Mouse (Mus musculus) heart, embryonic 15.5 days (tissue): ENCODE data around the gene Rnf150. TPM values are rescaled to one million over a fixed set of nuclear protein-coding genes. Genes with fewer than 3 reads are reported as not detected.
A peak's percentile ranks its signal among the peaks of the same experiment; 100 is the strongest.

Source experiments
- ATAC-seq: fragments of 200-750 bp; cut with Nextera tagmentation; replicated peaks from 2 replicates; pipeline ENCODE4 v1.8.0; 2017; ENCODE audit warnings: low read depth, moderate TSS enrichment; ENCODE audit not compliant: insufficient number of reproducible peaks, insufficient read depth, low FRiP score
- H3K27ac ChIP-seq: fragments of 300-500 bp; sonication (generic); 2 replicates; pipeline ENCODE4 v1.5.1; 2015; ENCODE audit warnings: mild to moderate bottlenecking, inconsistent platforms
- H3K27me3 ChIP-seq: fragments of 300-500 bp; sonication (generic); 2 replicates; pipeline ENCODE4 v1.6.1; 2015; ENCODE audit warnings: inconsistent platforms
- H3K36me3 ChIP-seq: fragments of 300-500 bp; sonication (generic); 2 replicates; pipeline ENCODE4 v1.6.1; 2015; ENCODE audit warnings: mild to moderate bottlenecking, inconsistent platforms
- H3K4me1 ChIP-seq: fragments of 300-500 bp; sonication (generic); replicated peaks from 2 replicates; pipeline ENCODE4 v1.6.1; 2015; ENCODE audit warnings: inconsistent platforms
- H3K4me2 ChIP-seq: fragments of 300-500 bp; sonication (generic); 2 replicates; pipeline ENCODE4 v1.6.1; 2015; ENCODE audit warnings: inconsistent platforms, mild to moderate bottlenecking, moderate library complexity
- H3K4me3 ChIP-seq: fragments of 300-500 bp; sonication (generic); 2 replicates; pipeline ENCODE4 v1.5.1; 2015; ENCODE audit warnings: mild to moderate bottlenecking, inconsistent platforms
- H3K9ac ChIP-seq: fragments of 300-500 bp; sonication (generic); 2 replicates; pipeline ENCODE4 v1.6.1; 2015; ENCODE audit warnings: mild to moderate bottlenecking, inconsistent platforms
- H3K9me3 ChIP-seq: fragments of 300-500 bp; sonication (generic); replicated peaks from 2 replicates; pipeline ENCODE4 v1.6.1; 2016; ENCODE audit warnings: inconsistent platforms
- WGBS: fragments of 180-500 bp; shearing (Covaris S2); methylation state at CpG from one replicate; pipeline ENCODE4 v1.1.7; 2015; ENCODE audit warnings: mixed read lengths; 5-methylcytosine and 5-hydroxymethylcytosine counted together
- polyA plus RNA-seq: library from polyadenylated mRNA; unstranded; fragments of >200 nt; fragmentation: Nextera tagmentation; extraction: Ambion mirVana; gene quantifications from 2 replicates; pipeline ENCODE4 v1.2.1, GENCODE M21; 2015

The Rnf150 gene
- polyA plus RNA-seq, 1 experiment from 2014 or later = 0.74 TPM

DNA sequence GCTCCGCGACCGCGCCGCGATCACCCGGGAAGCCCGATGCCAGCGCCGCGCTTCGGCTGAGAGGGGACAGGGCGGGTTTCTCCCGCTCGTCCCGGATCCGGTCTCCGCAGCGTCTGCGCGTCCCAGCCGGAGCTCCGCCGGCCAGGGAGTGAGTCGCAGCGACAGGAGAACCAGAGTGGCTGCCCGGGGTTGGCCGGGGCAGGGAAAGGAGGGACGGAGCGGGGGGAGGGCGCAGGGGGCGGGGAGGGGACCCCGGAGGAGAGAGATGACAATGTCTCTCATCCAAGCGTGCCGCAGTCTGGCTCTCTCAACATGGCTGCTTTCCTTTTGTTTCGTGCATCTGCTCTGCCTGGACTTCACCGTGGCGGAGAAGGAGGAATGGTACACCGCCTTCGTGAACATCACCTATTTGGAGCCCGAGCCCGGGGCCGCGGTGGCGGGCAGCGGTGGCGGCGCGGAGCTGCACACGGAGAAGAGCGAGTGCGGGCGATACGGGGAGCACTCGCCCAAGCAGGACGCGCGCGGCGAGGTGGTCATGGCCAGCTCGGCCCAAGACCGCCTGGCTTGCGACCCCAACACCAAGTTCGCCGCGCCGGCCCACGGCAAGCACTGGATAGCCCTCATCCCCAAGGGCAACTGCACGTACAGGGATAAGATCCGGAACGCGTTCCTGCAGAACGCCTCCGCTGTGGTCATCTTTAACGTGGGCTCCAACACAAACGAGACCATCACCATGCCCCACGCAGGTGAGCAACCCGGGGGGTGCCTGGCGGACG lies 777 bp downstream of the Rnf150 start:
- H3K9ac ChIP-seq = peak overlapping the region; percentile 77
- peak overlapping the region; percentile 73 for H3K4me3 ChIP-seq
- no peaks in the 10 kb centered on the region for H3K36me3 ChIP-seq
- no peaks in the 10 kb centered on the region for H3K9me3 ChIP-seq
- no peaks in the 10 kb centered on the region for H3K27me3 ChIP-seq
- peak overlapping the region; percentile 93 for H3K4me2 ChIP-seq
- peaks cover 13% of the 10 kb centered on the region for H3K4me1 ChIP-seq
- ATAC-seq = peak; percentile 69
- peak overlapping the region; percentile 78 for H3K27ac ChIP-seq
- under 1% methylated on average over 78 of the region's 80 CpGs for WGBS

DNA sequence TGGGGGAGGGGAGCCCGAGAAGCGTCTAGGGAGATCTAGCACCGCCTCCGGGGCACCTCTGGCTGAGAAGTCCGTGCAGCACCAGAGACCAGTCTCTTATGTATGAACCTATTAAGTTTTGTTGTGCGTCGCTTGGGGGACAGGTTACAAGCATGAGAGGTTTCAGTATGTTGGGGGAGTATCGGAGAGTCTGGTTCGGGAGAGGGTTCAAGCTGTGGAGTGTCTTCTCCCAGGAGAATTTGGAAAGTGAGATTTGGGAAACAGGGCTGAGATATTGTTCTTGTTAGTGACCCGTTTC lies 1.3 kb downstream of the Rnf150 start:
- Histone ChIP-seq H3K27ac (peak overlapping the region; percentile 78), H3K9ac (peak overlapping the region; percentile 77), H3K9me3 (no peaks in the 10 kb centered on the region), H3K36me3 (no peaks in the 10 kb centered on the region), H3K4me2 (peak overlapping the region; percentile 93), H3K4me3 (peak overlapping the region; percentile 73), H3K27me3 (no peaks in the 10 kb centered on the region), H3K4me1 (peaks cover 13% of the 10 kb centered on the region)
- 4% methylated on average over 10 of the region's 10 CpGs for WGBS
- peak; percentile 45 for ATAC-seq

DNA sequence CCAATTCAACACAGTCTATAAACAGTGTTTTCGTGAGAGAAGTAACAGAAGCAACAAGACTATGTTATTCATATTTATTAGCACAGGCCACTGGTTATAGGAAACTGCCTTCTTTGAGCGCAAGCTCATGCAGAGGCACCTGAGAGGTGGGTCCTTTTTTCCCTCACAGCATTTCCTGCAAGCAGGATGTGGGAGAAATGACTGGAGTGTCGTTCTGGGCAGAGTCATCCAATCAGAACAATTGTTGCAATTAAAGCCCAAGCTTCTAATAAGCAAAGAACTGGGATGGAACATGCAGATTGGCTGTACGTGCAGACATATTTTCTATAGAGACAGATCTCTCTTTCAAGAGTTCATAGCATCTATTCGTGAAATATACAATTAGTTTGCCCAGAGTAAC lies 2.1 kb downstream of the Rnf150 start:
- Histone ChIP-seq H3K27ac (no peak overlapping the region), H3K9ac (no peak overlapping the region), H3K4me2 (peak overlapping the region; percentile 93), H3K4me1 (peaks cover 13% of the 10 kb centered on the region), H3K36me3 (no peaks in the 10 kb centered on the region), H3K9me3 (no peaks in the 10 kb centered on the region), H3K27me3 (no peaks in the 10 kb centered on the region), H3K4me3 (peak overlapping the region; percentile 73)
- WGBS = 52% methylated on average over 5 of the region's 5 CpGs
- ATAC-seq = no peak

DNA sequence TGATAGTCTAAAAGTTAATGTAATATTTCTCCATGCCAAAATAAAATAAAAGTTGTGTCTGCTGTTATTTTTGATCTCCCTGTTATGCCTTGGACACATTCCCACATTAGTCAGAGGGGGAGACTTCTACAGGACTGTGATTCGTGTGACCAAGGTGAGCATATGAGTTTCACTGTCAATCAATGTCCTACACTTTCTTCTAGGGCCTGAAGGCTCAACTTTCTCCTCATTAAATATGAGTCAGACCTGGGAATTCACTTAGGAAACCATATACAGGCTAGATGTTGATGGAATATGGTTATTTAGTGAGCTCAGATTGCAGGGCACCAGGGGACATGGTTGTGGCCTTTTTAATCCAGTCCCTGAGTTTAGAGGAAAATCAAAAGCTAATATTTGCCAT lies 3.1 kb downstream of the Rnf150 start:
- Histone ChIP-seq H3K4me3 (no peak overlapping the region), H3K9ac (no peak overlapping the region), H3K9me3 (no peaks in the 10 kb centered on the region), H3K27ac (no peak overlapping the region), H3K4me1 (peaks cover 17% of the 10 kb centered on the region), H3K27me3 (no peaks in the 10 kb centered on the region), H3K4me2 (no peak overlapping the region), H3K36me3 (no peaks in the 10 kb centered on the region)
- ATAC-seq = no peak
- 55% methylated on average over 1 of the region's 1 CpGs for WGBS

DNA sequence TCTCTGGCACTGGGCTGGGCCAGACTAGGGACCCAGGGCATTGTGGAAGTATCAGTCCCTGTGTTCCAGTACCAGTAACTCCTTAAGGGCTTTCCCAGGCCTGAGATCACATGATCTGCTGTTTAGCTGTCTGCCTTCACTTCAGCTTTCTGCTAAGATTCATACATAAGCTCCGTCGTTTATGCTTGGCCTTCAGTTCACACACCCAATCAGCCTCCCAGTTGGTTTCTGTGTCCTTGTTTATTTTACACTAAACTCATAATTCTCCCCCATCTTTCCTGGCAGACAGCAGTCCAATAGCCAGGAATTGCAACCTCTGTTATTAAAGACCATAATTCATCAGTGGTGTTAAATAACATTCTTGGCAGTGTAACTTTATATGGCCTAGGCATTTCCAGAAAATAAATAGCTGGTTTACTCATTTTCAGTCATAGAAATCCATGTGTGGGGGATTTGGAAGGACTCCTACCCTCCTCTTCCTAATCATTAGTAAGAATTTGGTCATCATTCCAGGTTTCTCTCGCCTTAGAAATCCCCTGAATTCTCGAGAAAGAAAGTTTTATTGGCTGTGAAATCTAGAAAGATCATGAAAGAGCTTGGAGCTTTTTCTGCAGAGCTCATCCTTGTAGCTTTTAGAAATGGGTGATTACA lies 7.8 kb downstream of the Rnf150 start:
- H3K4me3 ChIP-seq = no peak overlapping the region
- H3K9me3 ChIP-seq = no peaks in the 10 kb centered on the region
- H3K27ac ChIP-seq = no peak overlapping the region
- peaks cover 14% of the 10 kb centered on the region; the same call in 1 of the 2 replicates for H3K4me1 ChIP-seq
- 60% methylated on average over 4 of the region's 4 CpGs for WGBS
- no peaks in the 10 kb centered on the region for H3K36me3 ChIP-seq
- H3K27me3 ChIP-seq = no peaks in the 10 kb centered on the region
- ATAC-seq = no peak
- H3K4me2 ChIP-seq = no peak overlapping the region
- no peak overlapping the region for H3K9ac ChIP-seq

DNA sequence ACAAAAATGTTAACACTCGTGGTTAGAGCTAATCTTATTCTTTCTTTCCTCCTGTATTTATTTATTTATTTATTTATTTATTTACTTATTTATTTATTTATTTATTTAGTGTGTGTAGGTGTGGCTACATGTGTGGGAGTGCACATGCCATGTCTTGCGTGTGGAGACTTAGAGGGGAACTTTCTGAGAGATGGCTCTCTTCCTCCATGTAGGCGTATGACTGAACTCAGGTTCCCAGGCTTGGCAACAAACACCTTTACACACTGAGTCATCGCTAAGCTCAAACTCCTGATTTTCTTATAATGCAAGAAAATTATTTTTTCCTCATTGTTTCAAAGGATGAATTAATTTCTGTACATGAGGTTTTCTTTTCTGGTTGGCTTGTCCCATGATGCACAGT lies 8.8 kb downstream of the Rnf150 start:
- no peak overlapping the region for H3K9ac ChIP-seq

DNA sequence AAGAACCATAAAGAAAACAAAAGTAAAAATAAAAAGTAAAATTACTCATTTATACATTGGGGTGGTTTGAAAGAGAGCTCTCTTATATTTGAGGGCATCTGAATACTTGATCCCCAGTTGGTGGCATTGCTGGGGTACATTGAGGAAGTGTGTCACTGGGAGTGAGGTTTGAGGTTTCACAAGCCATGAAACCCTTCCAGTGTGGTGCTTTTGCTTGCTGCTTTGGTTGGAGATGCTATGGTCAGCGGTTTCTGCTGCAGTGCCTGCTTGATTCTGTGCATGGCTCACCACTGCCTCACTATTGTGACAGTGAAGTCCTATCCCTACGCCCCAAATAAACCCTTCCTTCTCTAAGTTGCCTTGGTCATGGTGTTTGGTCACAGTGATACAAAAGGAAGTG lies 10.9 kb downstream of the Rnf150 start:
- H3K9me3 ChIP-seq = no peaks in the 10 kb centered on the region
- no peaks in the 10 kb centered on the region for H3K36me3 ChIP-seq
- WGBS = 80% methylated on average over 2 of the region's 2 CpGs
- H3K4me1 ChIP-seq = peaks cover 18% of the 10 kb centered on the region; the same call in 1 of the 2 replicates
- no peak overlapping the region for H3K9ac ChIP-seq
- no peaks in the 10 kb centered on the region for H3K27me3 ChIP-seq
- H3K27ac ChIP-seq = no peak overlapping the region
- H3K4me3 ChIP-seq = no peak overlapping the region
- no peak for ATAC-seq
- no peak overlapping the region for H3K4me2 ChIP-seq

More for the DNA sequence above, 8.8 kb downstream of the Rnf150 start:
- Histone ChIP-seq H3K9me3 (no peaks in the 10 kb centered on the region), H3K27me3 (no peaks in the 10 kb centered on the region), H3K36me3 (no peaks in the 10 kb centered on the region), H3K4me3 (no peak overlapping the region), H3K27ac (no peak overlapping the region), H3K4me1 (peaks cover 16% of the 10 kb centered on the region; the same call in 1 of the 2 replicates), H3K4me2 (no peak overlapping the region)
- no peak for ATAC-seq
- 75% methylated on average over 4 of the region's 4 CpGs for WGBS

DNA sequence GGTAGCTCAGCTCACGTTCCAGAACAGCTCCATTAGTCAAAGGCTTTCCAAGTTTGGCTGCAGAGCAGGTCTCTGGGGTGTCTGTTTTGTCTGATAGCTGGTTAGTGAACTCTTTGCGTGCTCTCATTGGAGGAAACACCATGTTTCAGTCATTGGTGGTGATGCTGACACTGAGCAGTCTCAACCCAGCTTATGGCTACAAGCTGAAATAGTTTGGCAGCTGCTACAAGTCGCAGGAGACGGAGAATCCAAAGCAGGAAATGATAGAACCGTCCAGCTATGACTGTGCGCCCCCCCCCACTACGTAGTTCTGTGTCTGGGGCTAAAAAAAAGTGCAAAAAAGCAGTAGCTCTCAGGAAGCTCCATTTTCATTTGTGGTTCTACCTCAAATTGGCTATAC lies 12.0 kb downstream of the Rnf150 start:
- H3K9ac ChIP-seq = no peak overlapping the region
- no peak overlapping the region for H3K4me3 ChIP-seq
- H3K27me3 ChIP-seq = no peaks in the 10 kb centered on the region
- no peaks in the 10 kb centered on the region for H3K9me3 ChIP-seq
- H3K27ac ChIP-seq = peak overlapping the region; percentile 35; the same call in 1 of the 2 replicates
- 37% methylated on average over 7 of the region's 7 CpGs for WGBS
- H3K36me3 ChIP-seq = no peaks in the 10 kb centered on the region
- peak; percentile 69 for ATAC-seq
- peaks cover 18% of the 10 kb centered on the region; the same call in 1 of the 2 replicates for H3K4me1 ChIP-seq
- H3K4me2 ChIP-seq = peak overlapping the region; percentile 17; the same call in 1 of the 2 replicates

DNA sequence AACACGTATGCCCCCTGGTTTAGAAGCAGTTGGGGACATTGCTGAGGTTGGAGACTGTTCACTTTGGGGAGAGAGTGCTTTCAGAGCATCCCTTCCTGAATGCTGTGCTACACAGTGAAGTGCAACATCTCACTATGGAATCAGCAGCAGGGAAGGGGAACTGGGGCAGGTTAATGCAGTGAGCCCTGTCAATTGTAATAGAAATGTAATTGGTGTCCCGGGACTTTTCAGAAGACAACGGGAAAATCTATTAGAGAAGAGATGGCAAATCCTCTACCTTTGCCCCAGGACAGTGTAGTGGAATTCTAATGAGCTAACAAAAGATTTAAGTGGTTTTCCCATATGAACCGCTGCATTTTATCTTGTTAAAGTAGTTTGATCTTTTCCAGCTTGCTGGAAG lies 21.3 kb downstream of the Rnf150 start:
- WGBS = 44% methylated on average over 4 of the region's 4 CpGs

DNA sequence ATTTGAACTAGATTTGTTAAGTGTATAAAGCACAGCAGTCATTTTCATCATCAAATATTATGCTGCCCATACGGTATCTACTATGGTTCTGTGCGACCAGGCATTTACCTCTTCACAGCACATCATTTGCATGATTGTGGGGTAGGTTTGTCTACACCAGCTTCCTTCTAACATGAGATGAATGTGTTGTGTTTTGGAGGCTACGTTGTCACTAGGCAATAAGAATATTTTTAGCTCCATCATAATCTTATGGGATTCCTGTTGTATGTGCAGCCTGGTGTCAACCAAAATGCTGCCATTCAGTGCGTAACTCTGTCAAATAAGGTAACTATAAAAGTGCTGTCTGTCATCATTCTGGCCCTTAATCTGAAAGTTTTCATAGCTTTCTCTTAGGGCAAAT lies 24.1 kb downstream of the Rnf150 start:
- H3K36me3 ChIP-seq = no peaks in the 10 kb centered on the region
- H3K27ac ChIP-seq = no peak overlapping the region
- no peak overlapping the region for H3K4me3 ChIP-seq
- 70% methylated on average over 4 of the region's 4 CpGs for WGBS
- H3K27me3 ChIP-seq = no peaks in the 10 kb centered on the region
- no peaks in the 10 kb centered on the region for H3K9me3 ChIP-seq
- H3K4me1 ChIP-seq = peaks cover 3% of the 10 kb centered on the region; the same call in 1 of the 2 replicates
- no peak for ATAC-seq
- no peak overlapping the region for H3K4me2 ChIP-seq
- no peak overlapping the region for H3K9ac ChIP-seq

More for the DNA sequence above, 21.3 kb downstream of the Rnf150 start:
- no peak overlapping the region for H3K9ac ChIP-seq
- no peaks in the 10 kb centered on the region for H3K27me3 ChIP-seq
- H3K4me3 ChIP-seq = no peak overlapping the region
- H3K4me1 ChIP-seq = peaks cover 3% of the 10 kb centered on the region; the same call in 1 of the 2 replicates
- no peaks in the 10 kb centered on the region for H3K9me3 ChIP-seq
- H3K4me2 ChIP-seq = no peak overlapping the region
- H3K27ac ChIP-seq = no peak overlapping the region
- no peaks in the 10 kb centered on the region for H3K36me3 ChIP-seq
- ATAC-seq = no peak

DNA sequence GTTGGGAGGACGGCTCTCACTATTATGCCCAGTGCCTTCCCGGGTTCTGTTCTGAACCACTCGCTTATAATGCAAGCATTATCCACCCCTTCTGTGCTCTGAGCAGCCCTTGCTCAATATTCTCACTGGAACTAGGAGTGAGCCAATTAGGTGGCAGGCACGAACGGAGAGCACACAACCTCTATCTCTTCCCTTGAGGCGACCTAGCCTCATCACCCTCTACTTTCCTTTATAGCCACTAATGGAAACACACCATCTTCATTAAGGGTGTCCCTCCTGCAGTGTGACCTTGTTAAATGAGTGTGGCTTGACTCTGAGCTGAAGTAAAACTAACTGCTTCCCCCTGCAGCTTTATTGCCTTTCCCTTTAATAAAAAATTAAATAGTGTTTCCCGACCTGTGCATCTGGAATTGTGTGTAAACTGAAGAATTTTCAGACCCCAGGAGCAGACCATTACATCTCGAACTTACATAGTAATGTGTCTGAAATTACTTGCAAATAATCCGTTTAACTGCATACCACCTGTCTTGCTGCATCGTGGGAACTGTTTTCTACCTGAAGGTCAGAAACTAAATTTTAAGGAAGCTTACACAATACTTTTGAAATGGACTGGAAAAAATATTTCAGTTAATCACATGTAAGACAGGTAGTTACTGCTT lies 26.0 kb downstream of the Rnf150 start:
- Histone ChIP-seq H3K27ac (no peak overlapping the region), H3K36me3 (no peaks in the 10 kb centered on the region), H3K4me3 (no peak overlapping the region), H3K4me1 (peaks cover 3% of the 10 kb centered on the region; the same call in 1 of the 2 replicates), H3K4me2 (no peak overlapping the region), H3K9ac (no peak overlapping the region), H3K9me3 (no peaks in the 10 kb centered on the region), H3K27me3 (no peaks in the 10 kb centered on the region)
- 85% methylated on average over 10 of the region's 10 CpGs for WGBS
- ATAC-seq = no peak
